8 mouse cellular contexts compared by ENCODE assay signal in genomic region chr17:25538945-25539875, GRCm38 (mm10). TPM values are rescaled to one million over a fixed set of nuclear protein-coding genes. Genes with fewer than 3 reads are reported as not detected.
DNase-seq lines count a peak whose midpoint lies in the region; ATAC-seq and TF ChIP-seq lines count a peak whose summit lies in the region.

No protein-coding gene starts in this region.

- DNase-seq in left cerebral cortex, adult 2 months (ENCODE audit: extremely low spot score in 1 of 2, low spot score in 2 of 2): peak; percentile 39 to 49
- DNase-seq in left cerebral cortex, adult 8-10 months (ENCODE audit: low spot score in 2 of 2): no peak
- peak; percentile 13 for DNase-seq in embryo, embryonic 9.5 days (ENCODE audit: extremely low spot score)
- DNase-seq in layer of hippocampus, postnatal 36 days: peak; percentile 37 to 44
- DNase-seq in adipocyte (ENCODE audit: low spot score): no peak

- H3K4me3 ChIP-seq in left cerebral cortex, adult 2 months: no peak overlapping the region
- peak overlapping the region; percentile 24 for H3K4me3 ChIP-seq in heart, embryonic 15.5 days
- H3K4me3 ChIP-seq in myocyte: peak overlapping the region; percentile 9

- TF ChIP-seq CTCF in left cerebral cortex, adult 2 months (IDR thresholded peaks at IDR 0.05): no peak

- peaks cover 10% of the 10 kb centered on the region for H3K4me1 ChIP-seq in heart, embryonic 15.5 days (replicated peaks)

- TF ChIP-seq POLR2A in myocyte (IDR thresholded peaks at IDR 0.05; ENCODE audit: insufficient read length, low read depth): peak; percentile 65

- H3K79me2 ChIP-seq in myocyte (ENCODE audit: control insufficient read depth, insufficient read depth): no peaks in the 10 kb centered on the region

- no peaks in the 10 kb centered on the region for H3K9me3 ChIP-seq in heart, embryonic 15.5 days (replicated peaks)

- WGBS in heart, embryonic 15.5 days: 23% methylated on average over 27 of the region's 27 CpGs

- ATAC-seq in heart, embryonic 15.5 days (replicated peaks; ENCODE audit: insufficient number of reproducible peaks, insufficient read depth, low FRiP score, low read depth): peak; percentile 81
- ATAC-seq in erythroblast, adult 5-6 weeks (replicated peaks; ENCODE audit: low FRiP score, poor library complexity, severe bottlenecking): no peak

- peak overlapping the region; percentile 3 for H3ac ChIP-seq in myocyte (ENCODE audit: control insufficient read depth, insufficient read length)

- peak overlapping the region; percentile 30 for H3K27ac ChIP-seq in left cerebral cortex, adult 2 months
- peak overlapping the region; percentile 52 for H3K27ac ChIP-seq in heart, embryonic 15.5 days

- intact Hi-C loops in left cerebral cortex, adult 2 months (cut with DNase I): no loop called here

- no peaks in the 10 kb centered on the region for H3K36me3 ChIP-seq in heart, embryonic 15.5 days
- H3K36me3 ChIP-seq in myocyte (ENCODE audit: control insufficient read depth, insufficient read depth): no peaks in the 10 kb centered on the region

- 0 out of 2 replicates have a peak, but pooled peaks cover 4% of the 10 kb centered on the region for H3K27me3 ChIP-seq in heart, embryonic 15.5 days
- H3K27me3 ChIP-seq in myocyte (ENCODE audit: control insufficient read depth, insufficient read depth, insufficient read length): no peaks in the 10 kb centered on the region

- H3K9ac ChIP-seq in heart, embryonic 15.5 days: no peak overlapping the region

- H3K4me2 ChIP-seq in heart, embryonic 15.5 days: peak overlapping the region; percentile 58
- peak overlapping the region; percentile 97 for H3K4me2 ChIP-seq in myocyte (ENCODE audit: low read depth)

TF ChIP-seq in myocyte, 11 proteins besides CTCF, POLR2A, EP300 and RAD21:
- TF ChIP-seq REST (IDR thresholded peaks at IDR 0.05; ENCODE audit: insufficient read depth, insufficient read length) (no peak), MYOG (IDR thresholded peaks at IDR 0.05; ENCODE audit: control insufficient read depth in 1 of 3, insufficient read depth in 1 of 3, insufficient read length in 2 of 3, low read depth in 2 of 3) (peak in 2 of 3 experiments; percentile 91 to 92), CEBPB (IDR thresholded peaks at IDR 0.05; ENCODE audit: insufficient read depth, poor library complexity, severe bottlenecking) (peak; percentile 96), USF1 (IDR thresholded peaks at IDR 0.05; ENCODE audit: low read depth) (no peak), MYOD1 (IDR thresholded peaks at IDR 0.05; ENCODE audit: control insufficient read depth in 1 of 3, insufficient read length in 2 of 3, low read depth in 2 of 3) (peak in 2 of 3 experiments; percentile 86 to 87), TCF12 (IDR thresholded peaks at IDR 0.05; ENCODE audit: insufficient read depth, poor library complexity, severe bottlenecking) (peak; percentile 44), MAX (IDR thresholded peaks at IDR 0.05; ENCODE audit: low read depth) (peak; percentile 42), E2F4 (IDR thresholded peaks at IDR 0.05; ENCODE audit: insufficient read depth) (no peak), POLR2AphosphoS2 (IDR thresholded peaks at IDR 0.05; ENCODE audit: insufficient read length, low read depth) (peak; percentile 73), TCF3 (IDR thresholded peaks at IDR 0.05; ENCODE audit: insufficient read length, low read depth) (peak; percentile 17), SRF (IDR thresholded peaks at IDR 0.05; ENCODE audit: control insufficient read depth, insufficient read length, low read depth) (no peak)

RNA-seq across cellular contexts. Expression of gene Sox8, which starts 31.3 kb away (rescaled TPM):
- 10 to 100 TPM; 55.3 to 66.9 TPM for total RNA-seq in left cerebral cortex, adult 2 months (2021)
- 10 to 100 TPM; 49.8 to 68.7 (median 54.9) TPM for total RNA-seq in left cerebral cortex, adult 8-10 months (2022)
- 0.73 and 1.5 TPM in 2 replicates for polyA plus RNA-seq in heart, embryonic 15.5 days (2015; fragmentation: Nextera tagmentation; extraction: Ambion mirVana)
- total RNA-seq in layer of hippocampus, postnatal 36 days (2021): 10 to 100 TPM; 55.1 to 57.5 TPM
- polyA plus RNA-seq in myocyte (2012; fragmentation: generic; extraction: Trizol): 14.3 TPM
- not detected in 2 replicates for total RNA-seq in erythroblast, adult 5-6 weeks (2015; ENCODE audit: low replicate concordance)
- total RNA-seq in erythroblast, adult 5-6 weeks (2017; ENCODE audit: low replicate concordance): 0.17 TPM in 1 of 2 replicates, not detected in the other

RNA-seq across cellular contexts. Expression of gene Lmf1, which starts 39.7 kb away (rescaled TPM):
- total RNA-seq in left cerebral cortex, adult 2 months (2021): 10 to 100 TPM; 22.0 to 25.4 TPM
- total RNA-seq in left cerebral cortex, adult 8-10 months (2022): 10 to 100 TPM; 22.0 to 26.3 (median 24.6) TPM
- polyA plus RNA-seq in heart, embryonic 15.5 days (2015; fragmentation: Nextera tagmentation; extraction: Ambion mirVana): 33.0 and 34.7 TPM in 2 replicates
- 10 to 100 TPM; 28.3 to 28.8 TPM for total RNA-seq in layer of hippocampus, postnatal 36 days (2021)
- polyA plus RNA-seq in myocyte (2012; fragmentation: generic; extraction: Trizol): 36.3 TPM
- 2.7 and 7.1 TPM in 2 replicates for total RNA-seq in erythroblast, adult 5-6 weeks (2015; ENCODE audit: low replicate concordance)
- total RNA-seq in erythroblast, adult 5-6 weeks (2017; ENCODE audit: low replicate concordance): 1.5 and 1.8 TPM in 2 replicates

RNA-seq across cellular contexts. Expression of gene Sstr5, which starts 42.1 kb away (rescaled TPM):
- under 1 TPM; 0.18 to 0.21 TPM for total RNA-seq in left cerebral cortex, adult 2 months (2021)
- total RNA-seq in left cerebral cortex, adult 8-10 months (2022): 1 to 10 TPM; 1.4 to 1.7 (median 1.5) TPM
- polyA plus RNA-seq in heart, embryonic 15.5 days (2015; fragmentation: Nextera tagmentation; extraction: Ambion mirVana): 0.06 and 0.20 TPM in 2 replicates
- under 1 TPM in 1 of 2 experiments, not detected in 1; 0.23 TPM for total RNA-seq in layer of hippocampus, postnatal 36 days (2021)
- polyA plus RNA-seq in myocyte (2012; fragmentation: generic; extraction: Trizol): not detected
- not detected in 2 replicates for total RNA-seq in erythroblast, adult 5-6 weeks (2015; ENCODE audit: low replicate concordance)
- total RNA-seq in erythroblast, adult 5-6 weeks (2017; ENCODE audit: low replicate concordance): not detected in 2 replicates

Comparison
In these comparisons a context has a peak if more than half of its experiments do, and no peak if none do; other contexts are left out.
1. DNase-seq: peak in left cerebral cortex, adult 2 months (2 of 2), embryo, embryonic 9.5 days (single experiment) and layer of hippocampus, postnatal 36 days (2 of 2); none in left cerebral cortex, adult 8-10 months (0 of 2) and adipocyte (single experiment).
2. RNA of gene Sox8, which starts 31.3 kb away (total RNA-seq): 55.3 to 66.9 TPM in left cerebral cortex, adult 2 months, 55.1 to 57.5 TPM in layer of hippocampus, postnatal 36 days and 49.8 to 68.7 TPM in left cerebral cortex, adult 8-10 months; 0.17 TPM in erythroblast, adult 5-6 weeks; every median in the first group is over 10 times any median in the second.